Mouse (Mus musculus): ENCODE measurements around the gene Jph3. TPM values are rescaled to one million over a fixed set of nuclear protein-coding genes. Genes with fewer than 3 reads are reported as not detected.
A peak's percentile ranks its signal among the peaks of the same experiment; 100 is the strongest.

Jph3 gene
- total and polyA plus RNA-seq, 3 experiments = 0.15 TPM; not detected in 2

DNA sequence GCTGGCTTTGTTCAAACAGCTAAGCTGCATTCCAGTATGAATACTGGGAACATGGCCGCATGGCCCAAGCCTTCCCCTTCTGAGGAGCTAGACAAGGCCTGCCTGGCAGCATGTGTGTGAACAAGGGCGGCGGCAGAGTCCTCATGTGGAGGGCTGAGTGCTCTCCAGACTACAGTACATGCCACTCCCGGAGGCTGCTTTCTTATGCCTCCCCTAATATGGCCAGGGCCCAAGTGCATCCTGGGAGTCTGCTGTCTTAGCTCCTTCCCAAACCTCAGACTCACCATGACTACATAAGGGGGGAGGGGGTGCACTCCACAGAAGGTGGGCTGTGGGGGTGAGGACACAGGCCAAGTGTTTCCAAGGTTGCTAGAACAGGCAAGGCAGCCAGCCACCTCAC, 63.2 kb downstream of the Jph3 start:
- Histone ChIP-seq H3K4me3 (ENCODE audit: control insufficient read depth in 1 of 2, insufficient read depth in 1 of 2, low read depth in 2 of 2, low read length in 2 of 2) (no peak overlapping the region), H3K27me3 (ENCODE audit: control insufficient read depth in 1 of 2, insufficient read depth in 2 of 2, low read length in 2 of 2) (no peaks in the 10 kb centered on the region), H3K9ac (ENCODE audit: control insufficient read depth, low read depth, low read length, poor library complexity, severe bottlenecking) (no peak overlapping the region), H3K36me3 (ENCODE audit: control insufficient read depth in 1 of 2, insufficient read depth in 2 of 2, low read length in 2 of 2) (no peaks in the 10 kb centered on the region; a peak in 1 of 4 replicates), H3K27ac (ENCODE audit: control insufficient read depth, low read depth, low read length) (no peak overlapping the region), H3K4me1 (ENCODE audit: control insufficient read depth in 1 of 2, insufficient read depth in 2 of 2, low read length in 2 of 2) (no peaks in the 10 kb centered on the region), H3K9me3 (replicated peaks; ENCODE audit: insufficient read depth, low read length) (no peaks in the 10 kb centered on the region), H3K79me2 (ENCODE audit: control insufficient read depth, insufficient read depth, low read length, poor library complexity) (no peaks in the 10 kb centered on the region)
- DNase-seq (ENCODE audit: low read depth, low spot score) = no peak
- TF ChIP-seq SMC3 (IDR thresholded peaks at IDR 0.05; ENCODE audit: low read depth, low read length) = no peak
- no peak for TF ChIP-seq MAX (IDR thresholded peaks at IDR 0.05; ENCODE audit: low read length)
- TF ChIP-seq BHLHE40 (IDR thresholded peaks at IDR 0.05; ENCODE audit: borderline replicate concordance, low read depth, low read length) = no peak
- no peak for TF ChIP-seq JUND (IDR thresholded peaks at IDR 0.05; ENCODE audit: low read depth, low read length)
- TF ChIP-seq TCF12 (IDR thresholded peaks at IDR 0.05; ENCODE audit: low read depth, low read length) = no peak
- no peak for TF ChIP-seq HCFC1 (IDR thresholded peaks at IDR 0.05; ENCODE audit: low read depth, low read length)
- TF ChIP-seq GATA1 (IDR thresholded peaks at IDR 0.05; ENCODE audit: low read depth, low read length) = no peak
- TF ChIP-seq E2F4 (IDR thresholded peaks at IDR 0.05; ENCODE audit: borderline replicate concordance, low read depth, low read length) = no peak
- no peak for TF ChIP-seq SIN3A (IDR thresholded peaks at IDR 0.05; ENCODE audit: low read length)
- no peak for TF ChIP-seq ELF1 (IDR thresholded peaks at IDR 0.05; ENCODE audit: low read depth, low read length)
- no peak for TF ChIP-seq MEF2A (IDR thresholded peaks at IDR 0.05; ENCODE audit: extremely low read depth, insufficient replicate concordance, low read depth, low read length, poor library complexity, severe bottlenecking)
- TF ChIP-seq ETS1 (IDR thresholded peaks at IDR 0.05; ENCODE audit: low read depth, low read length) = no peak
- no peak for TF ChIP-seq USF1 (IDR thresholded peaks at IDR 0.05; ENCODE audit: low read depth, low read length)
- no peak for TF ChIP-seq POLR2A (IDR thresholded peaks at IDR 0.05; ENCODE audit: control insufficient read depth in 1 of 2, insufficient read depth in 1 of 2, low read depth in 1 of 2, low read length in 2 of 2, poor library complexity in 1 of 2)
- no peak for TF ChIP-seq ZKSCAN1 (IDR thresholded peaks at IDR 0.05; ENCODE audit: low read depth, low read length)
- no peak for TF ChIP-seq POLR2AphosphoS2 (IDR thresholded peaks at IDR 0.05; ENCODE audit: low read length)
- no peak for TF ChIP-seq GABPA (IDR thresholded peaks at IDR 0.05; ENCODE audit: low read depth, low read length)
- no peak for TF ChIP-seq ZMIZ1 (IDR thresholded peaks at IDR 0.05; ENCODE audit: low read depth, low read length)
- no peak for TF ChIP-seq CHD1 (IDR thresholded peaks at IDR 0.05; ENCODE audit: low read depth, low read length)
- no peak for TF ChIP-seq CHD2 (IDR thresholded peaks at IDR 0.05; ENCODE audit: low read length)

DNA sequence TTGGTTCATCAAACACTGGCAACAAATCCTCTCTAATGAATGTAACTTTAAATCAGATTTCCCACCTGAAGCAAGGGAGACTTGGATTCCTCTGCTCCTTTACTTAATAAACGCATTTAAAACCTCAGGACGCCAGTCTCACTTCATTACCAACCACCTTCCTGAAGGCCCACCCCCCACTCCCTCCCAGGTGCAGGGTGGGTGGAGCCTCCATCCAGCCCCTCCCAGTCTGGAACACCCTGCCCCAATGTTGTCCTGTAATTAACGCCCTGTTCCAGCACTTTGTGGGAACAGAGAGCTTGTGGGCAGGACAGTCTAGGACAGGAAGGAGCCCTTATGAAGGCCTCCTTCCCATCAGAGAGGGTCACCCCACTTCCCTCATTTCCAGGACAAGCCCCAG, 64.7 kb downstream of the Jph3 start:
- Histone ChIP-seq H3K27me3 (ENCODE audit: control insufficient read depth in 1 of 2, insufficient read depth in 2 of 2, low read length in 2 of 2) (no peaks in the 10 kb centered on the region), H3K4me1 (ENCODE audit: control insufficient read depth in 1 of 2, insufficient read depth in 2 of 2, low read length in 2 of 2) (no peaks in the 10 kb centered on the region), H3K27ac (ENCODE audit: control insufficient read depth, low read depth, low read length) (no peak overlapping the region), H3K4me3 (ENCODE audit: control insufficient read depth in 1 of 2, insufficient read depth in 1 of 2, low read depth in 2 of 2, low read length in 2 of 2) (no peak overlapping the region), H3K9me3 (replicated peaks; ENCODE audit: insufficient read depth, low read length) (no peaks in the 10 kb centered on the region), H3K9ac (ENCODE audit: control insufficient read depth, low read depth, low read length, poor library complexity, severe bottlenecking) (no peak overlapping the region), H3K36me3 (ENCODE audit: control insufficient read depth in 1 of 2, insufficient read depth in 2 of 2, low read length in 2 of 2) (no peaks in the 10 kb centered on the region; a peak in 1 of 4 replicates), H3K79me2 (ENCODE audit: control insufficient read depth, insufficient read depth, low read length, poor library complexity) (no peaks in the 10 kb centered on the region)
- TF ChIP-seq EP300 (IDR thresholded peaks at IDR 0.05; ENCODE audit: low read depth in 1 of 2, low read length in 2 of 2) (no peak), POLR2AphosphoS2 (IDR thresholded peaks at IDR 0.05; ENCODE audit: low read length) (peak; percentile 40; the same call in 1 of the 2 replicates)
- DNase-seq (ENCODE audit: low read depth, low spot score) = no peak
